9 mouse cellular contexts compared by ENCODE assay signal in the genomic region with DNA sequence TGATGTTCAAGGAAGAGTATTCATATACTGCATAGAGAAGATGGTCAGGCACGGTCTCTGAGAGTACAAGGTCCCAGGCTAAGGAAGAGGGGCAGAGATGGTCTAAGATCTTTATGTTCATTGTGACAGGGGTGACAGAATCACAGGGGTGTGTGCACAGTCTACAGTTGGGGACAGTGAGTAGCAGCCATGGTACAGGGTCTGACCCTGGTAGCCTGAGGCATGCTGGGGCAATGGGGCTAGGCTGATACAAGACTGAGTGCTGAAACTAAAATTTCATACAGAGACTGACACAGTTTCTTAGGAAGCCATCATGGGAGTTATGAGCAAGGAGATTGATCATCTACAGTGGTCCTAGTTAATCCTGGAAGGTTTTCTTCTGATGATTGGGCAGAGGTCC. TPM values are rescaled to one million over a fixed set of nuclear protein-coding genes. Genes with fewer than 3 reads are reported as not detected.
DNase-seq lines count a peak whose midpoint lies in the region; ATAC-seq lines count a peak whose summit lies in the region.
"Had no signal": no experiment of that assay in that cellular context is flagged by ENCODE, and none has a peak within 500 bp of the region (broad histone marks: within the 10 kb centered on the region; RNA-seq: fewer than 3 reads in every experiment).

No protein-coding gene starts in this region.

- no peak for DNase-seq in heart, embryonic 10.5 days (ENCODE audit: low spot score)
- DNase-seq in heart, postnatal 25 days (ENCODE audit: low spot score), result no peak
- no peak for DNase-seq in adrenal gland, adult 2 months
- no peak for DNase-seq in layer of hippocampus, adult 9-11 months

- ATAC-seq in forebrain, embryonic 16.5 days, result no peak
- no peak for ATAC-seq in limb, embryonic 15.5 days (ENCODE audit: insufficient number of reproducible peaks, low FRiP score, low TSS enrichment, low read depth)
- no peak for ATAC-seq in frontal cortex, adult (ENCODE audit: low TSS enrichment)

- peak overlapping the region; percentile 90 for H3K4me3 ChIP-seq in heart, embryonic 10.5 days
- no peak overlapping the region for H3K4me3 ChIP-seq in brown adipose tissue, adult 24 weeks (ENCODE audit: insufficient read depth, low read depth, low read length)
- H3K4me3 ChIP-seq in forebrain, embryonic 16.5 days (replicated peaks; ENCODE audit: low read length), result peak overlapping the region; percentile 92
- H3K4me3 ChIP-seq in limb, embryonic 15.5 days, result peak overlapping the region; percentile 86
- H3K4me3 ChIP-seq: megakaryocyte, embryonic 14.5 days had no signal

- H3K4me2 ChIP-seq in forebrain, embryonic 16.5 days (ENCODE audit: low read length), result peak overlapping the region; percentile 81
- H3K4me2 ChIP-seq in limb, embryonic 15.5 days, result peak overlapping the region; percentile 73

- intact Hi-C loops in heart, postnatal 25 days (cut with DNase I), result loop anchor here (5.0 kb wide), 2 partner anchors 46 to 219 kb away; no protein-coding TSS in a partner anchor

- H3K27me3 ChIP-seq in heart, embryonic 10.5 days (ENCODE audit: insufficient read depth, poor library complexity, severe bottlenecking), result no peaks in the 10 kb centered on the region
- H3K27me3 ChIP-seq in forebrain, embryonic 16.5 days (replicated peaks; ENCODE audit: control insufficient read depth, insufficient read depth, low read length), result no peaks in the 10 kb centered on the region
- no peaks in the 10 kb centered on the region for H3K27me3 ChIP-seq in limb, embryonic 15.5 days

- peak overlapping the region; percentile 96 for H3K27ac ChIP-seq in heart, embryonic 10.5 days
- peak overlapping the region; percentile 65; the same call in 1 of the 2 replicates for H3K27ac ChIP-seq in brown adipose tissue, adult 24 weeks (replicated peaks; ENCODE audit: low read depth, low read length)
- H3K27ac ChIP-seq in forebrain, embryonic 16.5 days (ENCODE audit: low read length), result no peak overlapping the region
- H3K27ac ChIP-seq in limb, embryonic 15.5 days, result no peak overlapping the region

- 94% methylated on average over 1 of the region's 1 CpGs for WGBS in heart, embryonic 10.5 days
- 95% methylated on average over 1 of the region's 1 CpGs for WGBS in forebrain, embryonic 16.5 days
- 92% methylated on average over 1 of the region's 1 CpGs for WGBS in limb, embryonic 15.5 days

- peaks cover 34% of the 10 kb centered on the region for H3K4me1 ChIP-seq in heart, embryonic 10.5 days
- H3K4me1 ChIP-seq in brown adipose tissue, adult 24 weeks (ENCODE audit: control insufficient read depth, insufficient read depth, insufficient read length, low read length), result peaks cover 11% of the 10 kb centered on the region
- H3K4me1 ChIP-seq in forebrain, embryonic 16.5 days (replicated peaks; ENCODE audit: control insufficient read depth, insufficient read depth, low read length), result peaks cover 19% of the 10 kb centered on the region
- peaks cover 24% of the 10 kb centered on the region for H3K4me1 ChIP-seq in limb, embryonic 15.5 days

- 0 out of 2 replicates have a peak, but pooled peaks cover 2% of the 10 kb centered on the region for H3K36me3 ChIP-seq in heart, embryonic 10.5 days
- H3K36me3 ChIP-seq in forebrain, embryonic 16.5 days (ENCODE audit: control insufficient read depth, insufficient read depth), result no peaks in the 10 kb centered on the region
- no peaks in the 10 kb centered on the region for H3K36me3 ChIP-seq in limb, embryonic 15.5 days

- peak overlapping the region; percentile 74; the same call in 1 of the 2 replicates for H3K9ac ChIP-seq in forebrain, embryonic 16.5 days (replicated peaks; ENCODE audit: low read depth, low read length)
- H3K9ac ChIP-seq in limb, embryonic 15.5 days, result peak overlapping the region; percentile 76; the same call in 1 of the 2 replicates

- no peaks in the 10 kb centered on the region for H3K9me3 ChIP-seq in heart, embryonic 10.5 days
- H3K9me3 ChIP-seq in forebrain, embryonic 16.5 days (ENCODE audit: control insufficient read depth, low read length), result no peaks in the 10 kb centered on the region
- H3K9me3 ChIP-seq in limb, embryonic 15.5 days, result no peaks in the 10 kb centered on the region
- H3K9me3 ChIP-seq: megakaryocyte, embryonic 14.5 days had no signal

RNA-seq across cellular contexts. Expression of a gene that starts 1.3 kb away (rescaled TPM):
- polyA plus RNA-seq in heart, embryonic 10.5 days (2016; fragmentation: Nextera tagmentation; extraction: Ambion mirVana), result 17.5 and 25.6 TPM in 2 replicates
- 10 to 100 TPM; 19.2 to 20.2 TPM for total RNA-seq in heart, postnatal 25 days (2021)
- 5.9 and 6.6 TPM in 2 replicates for polyA plus RNA-seq in brown adipose tissue, adult 24 weeks (2012; ENCODE audit: insufficient read depth, insufficient read length, missing spikeins)
- 28.4 and 30.9 TPM in 2 replicates for polyA plus RNA-seq in forebrain, embryonic 16.5 days (2015; fragmentation: Nextera tagmentation; extraction: Ambion mirVana)
- 17.5 and 20.8 TPM in 2 replicates for polyA plus RNA-seq in limb, embryonic 15.5 days (2015; fragmentation: Nextera tagmentation; extraction: Ambion mirVana)
- 10 to 100 TPM; 30.9 to 31.3 TPM for total RNA-seq in adrenal gland, adult 2 months (2021)
- 42.5 and 55.2 TPM in 2 replicates for polyA plus RNA-seq in adrenal gland, adult 2 months (2012; rRNA removed)

RNA-seq across cellular contexts. Expression of a gene that starts 48.9 kb away (rescaled TPM):
- 13.4 and 13.9 TPM in 2 replicates for polyA plus RNA-seq in heart, embryonic 10.5 days (2016; fragmentation: Nextera tagmentation; extraction: Ambion mirVana)
- 10 to 100 TPM; 11.7 to 12.4 TPM for total RNA-seq in heart, postnatal 25 days (2021)
- polyA plus RNA-seq in brown adipose tissue, adult 24 weeks (2012; ENCODE audit: insufficient read depth, insufficient read length, missing spikeins), result 41.3 and 44.0 TPM in 2 replicates
- 28.7 and 29.8 TPM in 2 replicates for polyA plus RNA-seq in forebrain, embryonic 16.5 days (2015; fragmentation: Nextera tagmentation; extraction: Ambion mirVana)
- polyA plus RNA-seq in limb, embryonic 15.5 days (2015; fragmentation: Nextera tagmentation; extraction: Ambion mirVana), result 23.6 and 25.4 TPM in 2 replicates
- total RNA-seq in adrenal gland, adult 2 months (2021), result 10 to 100 TPM; 47.3 to 53.6 TPM
- 119 and 124 TPM in 2 replicates for polyA plus RNA-seq in adrenal gland, adult 2 months (2012; rRNA removed)

RNA-seq across cellular contexts. Expression of a gene that starts 51.3 kb away (rescaled TPM):
- polyA plus RNA-seq in heart, embryonic 10.5 days (2016; fragmentation: Nextera tagmentation; extraction: Ambion mirVana), result 0.15 and 0.64 TPM in 2 replicates
- total RNA-seq in heart, postnatal 25 days (2021), result under 1 TPM; 0.14 to 0.55 TPM
- 0.25 TPM in 1 of 2 replicates, not detected in the other for polyA plus RNA-seq in brown adipose tissue, adult 24 weeks (2012; ENCODE audit: insufficient read depth, insufficient read length, missing spikeins)
- 0.16 and 0.19 TPM in 2 replicates for polyA plus RNA-seq in forebrain, embryonic 16.5 days (2015; fragmentation: Nextera tagmentation; extraction: Ambion mirVana)
- polyA plus RNA-seq in limb, embryonic 15.5 days (2015; fragmentation: Nextera tagmentation; extraction: Ambion mirVana), result 0.25 and 0.31 TPM in 2 replicates
- total RNA-seq in adrenal gland, adult 2 months (2021), result 1 to 10 TPM; 2.7 to 3.5 TPM
- 8.4 and 12.3 TPM in 2 replicates for polyA plus RNA-seq in adrenal gland, adult 2 months (2012; rRNA removed)

Comparison
In these comparisons a context has a peak if more than half of its experiments do, and no peak if none do; other contexts are left out.
1. H3K27ac ChIP-seq: peak in heart, embryonic 10.5 days (single experiment) and brown adipose tissue, adult 24 weeks (single experiment); none in forebrain, embryonic 16.5 days (single experiment) and limb, embryonic 15.5 days (single experiment).